8 mouse cellular contexts compared by ENCODE assay signal in genomic region chr5:143711326-143711725, GRCm38 (mm10). TPM values are rescaled to one million over a fixed set of nuclear protein-coding genes. Genes with fewer than 3 reads are reported as not detected.
DNase-seq lines count a peak whose midpoint lies in the region; ATAC-seq lines count a peak whose summit lies in the region.

No protein-coding gene starts in this region.

- no peaks in the 10 kb centered on the region for H3K27me3 ChIP-seq in intestine, embryonic 16.5 days (replicated peaks; ENCODE audit: control insufficient read depth, insufficient read depth, low read length)
- no peaks in the 10 kb centered on the region for H3K27me3 ChIP-seq in limb, embryonic 11.5 days (ENCODE audit: control insufficient read depth, insufficient read depth, low read length)
- no peaks in the 10 kb centered on the region; the same call in 1 of the 2 replicates for H3K27me3 ChIP-seq in midbrain, embryonic 12.5 days

- DNase-seq in urinary bladder, adult 18-20 months (ENCODE audit: low spot score in 2 of 2) = peak; percentile 25 to 37
- no peak for DNase-seq in urinary bladder, postnatal 10 days (ENCODE audit: low spot score)
- DNase-seq in gastrocnemius, postnatal 10 days = peak; percentile 71
- DNase-seq in limb, embryonic 11.5 days (ENCODE audit: low spot score) = peak; percentile 80
- peak; percentile 39 for DNase-seq in spleen, adult 12 weeks (ENCODE audit: low spot score)

- H3K9ac ChIP-seq in intestine, embryonic 16.5 days (ENCODE audit: low read depth, low read length) = no peak overlapping the region
- no peak overlapping the region for H3K9ac ChIP-seq in limb, embryonic 11.5 days (ENCODE audit: low read length)
- H3K9ac ChIP-seq in midbrain, embryonic 12.5 days (replicated peaks) = no peak overlapping the region

- H3K4me3 ChIP-seq in intestine, embryonic 16.5 days (ENCODE audit: low read length) = no peak overlapping the region
- no peak overlapping the region for H3K4me3 ChIP-seq in limb, embryonic 11.5 days (ENCODE audit: low read depth, low read length)
- no peak overlapping the region for H3K4me3 ChIP-seq in midbrain, embryonic 12.5 days

- ATAC-seq in common myeloid progenitor, adult 5-6 weeks (replicated peaks; ENCODE audit: low read depth, poor library complexity, severe bottlenecking) = peak; percentile 72
- peak; percentile 73 for ATAC-seq in intestine, embryonic 16.5 days
- ATAC-seq in limb, embryonic 11.5 days (ENCODE audit: insufficient number of reproducible peaks, low FRiP score, low TSS enrichment, low read depth) = peak; percentile 56; the same call in 1 of the 2 replicates
- 0 out of 2 replicates have a peak, but pooled peaks have one; percentile 56 for ATAC-seq in midbrain, embryonic 12.5 days (ENCODE audit: low FRiP score, low read depth)

- H3K4me2 ChIP-seq in intestine, embryonic 16.5 days (ENCODE audit: low read depth, low read length) = no peak overlapping the region
- no peak overlapping the region for H3K4me2 ChIP-seq in limb, embryonic 11.5 days (ENCODE audit: low read depth, severe bottlenecking)
- H3K4me2 ChIP-seq in midbrain, embryonic 12.5 days (replicated peaks) = no peak overlapping the region

- H3K36me3 ChIP-seq in intestine, embryonic 16.5 days (ENCODE audit: control insufficient read depth, insufficient read depth, low read length) = peaks cover 23% of the 10 kb centered on the region
- peaks cover 34% of the 10 kb centered on the region for H3K36me3 ChIP-seq in limb, embryonic 11.5 days (ENCODE audit: control insufficient read depth, insufficient read depth, low read length)
- peaks cover 79% of the 10 kb centered on the region for H3K36me3 ChIP-seq in midbrain, embryonic 12.5 days

- WGBS in intestine, embryonic 16.5 days = 13% methylated on average over 7 of the region's 7 CpGs
- WGBS in limb, embryonic 11.5 days = 22% methylated on average over 7 of the region's 7 CpGs
- WGBS in midbrain, embryonic 12.5 days = 12% methylated on average over 7 of the region's 7 CpGs

- H3K27ac ChIP-seq in intestine, embryonic 16.5 days (ENCODE audit: low read length) = no peak overlapping the region
- no peak overlapping the region for H3K27ac ChIP-seq in limb, embryonic 11.5 days (replicated peaks; ENCODE audit: low read depth, low read length)
- 0 out of 2 replicates have a peak overlapping the region, but pooled peaks have one; percentile 20 for H3K27ac ChIP-seq in midbrain, embryonic 12.5 days (replicated peaks)

- H3K4me1 ChIP-seq in intestine, embryonic 16.5 days (ENCODE audit: control insufficient read depth, insufficient read depth, low read length) = no peaks in the 10 kb centered on the region
- H3K4me1 ChIP-seq in limb, embryonic 11.5 days (ENCODE audit: control insufficient read depth, insufficient read depth, low read length) = no peaks in the 10 kb centered on the region
- H3K4me1 ChIP-seq in midbrain, embryonic 12.5 days = no peaks in the 10 kb centered on the region

- H3K9me3 ChIP-seq in intestine, embryonic 16.5 days (ENCODE audit: control insufficient read depth, low read length) = no peaks in the 10 kb centered on the region
- H3K9me3 ChIP-seq in limb, embryonic 11.5 days (ENCODE audit: control insufficient read depth, low read length) = no peaks in the 10 kb centered on the region
- H3K9me3 ChIP-seq in midbrain, embryonic 12.5 days = no peaks in the 10 kb centered on the region

RNA-seq across cellular contexts. Expression of gene Usp42, which starts 20.8 kb away (rescaled TPM):
- 12.7 and 27.7 TPM in 2 replicates for total RNA-seq in common myeloid progenitor, adult 5-6 weeks (2017)
- total RNA-seq in gastrocnemius, postnatal 10 days (2021) = 10 to 100 TPM in 1 of 2 experiments, 1 to 10 TPM in 1; 6.7 to 11.0 TPM
- 9.9 and 10.5 TPM in 2 replicates for polyA plus RNA-seq in intestine, embryonic 16.5 days (2015; fragmentation: Nextera tagmentation; extraction: Ambion mirVana)
- 33.5 and 39.5 TPM in 2 replicates for polyA plus RNA-seq in limb, embryonic 11.5 days (2014; fragmentation: Nextera tagmentation; extraction: Ambion mirVana)
- 34.8 and 37.3 TPM in 2 replicates for polyA plus RNA-seq in midbrain, embryonic 12.5 days (2016; fragmentation: Nextera tagmentation; extraction: Ambion mirVana)
